Mouse (Mus musculus) liver, embryonic 14.5 days (tissue): ENCODE measurements around the gene Gm20547.

Experiments used
- CTCF ChIP-seq: IDR thresholded peaks from 2 replicates; pipeline ENCODE4 v1.5.1; 2016; ENCODE audit warnings: antibody characterized with exemption, low read depth, control low read depth
- EP300 ChIP-seq: IDR thresholded peaks from 2 replicates; pipeline ENCODE4 v1.6.1; 2016; ENCODE audit warnings: antibody characterized with exemption, low read depth

- TF ChIP-seq CTCF (no peak; the same call in 1 of the 2 replicates), EP300 (no peak)
Measured at GRCm38 (mm10) chr17:34899053-34899889, 17.4 kb upstream of the Gm20547 start.
